Mouse (Mus musculus) testis, postnatal 14 days (tissue): ENCODE measurements at regions not wholly inside any gene's neighbourhood (a gene's known extent, or its start where the extent isn't known, plus 50 kb on each side); places are given as distances from the start of the nearest gene placed in this dataset.

Source experiments
- DNase-seq: peaks from one replicate; pipeline ENCODE4 v3.0.0; 2021; ENCODE audit warnings: low spot score

DNA sequence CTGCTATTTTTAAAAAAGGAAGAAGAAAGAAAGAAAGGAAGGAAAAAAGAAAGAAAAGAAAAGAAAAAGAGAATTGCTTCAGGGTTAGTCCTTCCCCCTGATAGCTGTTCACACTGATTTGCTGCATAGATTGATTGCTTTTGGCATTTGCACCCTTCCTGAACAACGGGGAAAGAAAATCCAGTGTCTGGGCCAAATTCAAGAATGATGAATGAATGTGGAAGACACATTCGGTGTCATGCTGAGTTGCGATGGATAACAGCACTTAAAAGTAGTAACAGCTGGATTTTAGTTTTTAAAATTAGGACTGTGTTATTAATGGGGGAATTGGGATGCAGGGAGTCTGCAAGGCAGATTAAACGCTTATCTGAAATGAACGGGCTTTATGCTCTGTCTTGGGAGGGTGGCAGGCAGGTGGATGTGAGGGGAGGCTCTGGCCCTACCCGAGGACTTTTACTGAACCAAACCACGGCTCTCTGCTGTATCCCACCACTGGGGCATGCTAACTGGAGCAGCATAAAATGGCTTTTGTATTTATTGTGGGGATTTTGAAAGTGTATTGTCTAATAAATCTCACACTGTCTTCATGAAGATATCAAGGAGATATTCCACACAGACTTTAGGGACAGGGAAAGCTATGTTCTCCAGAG is 114.4 kb downstream of the Lca5 start:
- no peak for DNase-seq

DNA sequence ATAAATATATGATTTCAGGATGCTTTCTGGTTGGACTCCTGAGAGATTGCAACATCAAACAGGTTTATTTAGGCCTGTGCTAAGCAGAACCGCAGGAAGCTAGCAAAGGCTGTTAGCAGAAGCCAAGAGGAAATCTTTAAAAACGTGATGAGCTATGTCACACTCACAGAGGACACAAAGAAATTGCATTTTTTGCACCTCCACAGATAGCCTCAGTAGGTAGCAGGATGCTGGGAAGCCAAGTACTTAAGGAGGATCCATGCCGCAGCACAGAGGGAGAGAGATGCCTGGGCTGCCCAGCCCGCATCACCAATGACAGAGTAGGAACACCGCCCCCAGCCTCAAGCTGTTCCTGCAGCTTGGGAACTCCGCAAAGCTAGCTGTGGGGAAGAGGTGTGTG is 115.0 kb downstream of the Lca5 start:
- DNase-seq, result no peak

DNA sequence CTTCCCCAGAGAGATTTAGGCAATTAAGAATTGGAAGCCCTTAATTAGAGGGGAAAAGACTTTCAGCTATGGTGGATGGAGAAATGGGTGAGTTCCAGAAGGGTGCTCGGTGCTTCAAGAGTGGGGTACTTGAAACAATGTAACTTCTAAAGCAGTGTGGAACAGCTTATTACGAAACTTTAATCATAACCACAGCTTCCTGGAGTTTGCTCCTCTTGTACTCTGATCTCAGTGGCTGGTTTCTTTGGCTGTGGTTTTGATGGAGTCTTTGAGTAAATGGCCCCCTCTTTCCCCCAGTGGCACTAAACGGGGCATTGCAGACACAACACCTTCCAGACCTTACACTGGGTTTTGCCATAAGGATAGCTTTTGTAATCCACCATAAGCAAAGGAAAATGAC is 116.6 kb downstream of the Lca5 start:
- DNase-seq, result no peak

DNA sequence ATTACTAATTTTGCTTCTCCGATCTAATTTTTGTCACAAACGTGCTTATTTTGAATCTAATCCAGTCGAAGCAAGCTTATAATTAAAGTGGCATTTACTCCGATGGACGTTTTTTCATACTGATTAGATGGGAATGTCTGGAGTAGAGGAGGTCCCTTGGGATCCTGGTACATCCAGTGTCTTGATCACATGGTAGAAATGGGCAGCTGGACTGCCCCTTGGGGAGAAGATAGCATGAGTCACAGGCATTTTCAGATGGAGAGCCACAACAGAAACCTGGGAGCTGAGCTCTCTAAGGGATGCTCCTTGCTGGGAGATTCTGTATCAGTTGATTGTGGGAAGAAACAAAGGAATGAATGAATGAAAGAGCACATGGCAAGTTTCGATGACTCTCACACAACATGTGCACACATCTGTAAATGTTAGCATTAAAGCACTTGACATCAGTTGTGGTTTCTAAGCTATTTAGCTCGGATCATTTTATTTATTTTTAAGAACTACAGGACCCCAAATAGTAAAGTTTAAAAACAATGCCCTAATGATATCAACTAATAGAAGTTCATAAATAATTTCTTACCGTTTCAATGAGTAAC is 117.8 kb downstream of the Lca5 start:
- no peak for DNase-seq

DNA sequence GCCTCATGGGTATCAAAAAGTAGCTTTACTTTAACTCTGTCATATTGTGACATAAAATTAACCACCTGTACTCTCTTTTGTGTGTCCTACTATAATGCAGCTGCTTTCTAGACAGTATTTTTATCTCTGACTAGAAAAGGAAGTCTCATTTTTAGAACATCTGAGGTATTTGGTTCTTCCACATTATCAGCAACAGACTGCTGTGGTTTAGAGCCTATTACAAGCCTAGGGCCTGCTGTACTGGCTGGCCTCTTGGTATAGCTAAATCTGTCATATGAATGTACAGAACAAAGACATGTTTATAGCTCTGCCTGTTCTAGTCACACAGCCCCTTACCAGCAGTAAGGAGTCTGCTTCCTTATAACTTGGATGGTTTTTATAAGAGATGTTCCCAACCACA is 119.1 kb downstream of the Lca5 start:
- no peak for DNase-seq

DNA sequence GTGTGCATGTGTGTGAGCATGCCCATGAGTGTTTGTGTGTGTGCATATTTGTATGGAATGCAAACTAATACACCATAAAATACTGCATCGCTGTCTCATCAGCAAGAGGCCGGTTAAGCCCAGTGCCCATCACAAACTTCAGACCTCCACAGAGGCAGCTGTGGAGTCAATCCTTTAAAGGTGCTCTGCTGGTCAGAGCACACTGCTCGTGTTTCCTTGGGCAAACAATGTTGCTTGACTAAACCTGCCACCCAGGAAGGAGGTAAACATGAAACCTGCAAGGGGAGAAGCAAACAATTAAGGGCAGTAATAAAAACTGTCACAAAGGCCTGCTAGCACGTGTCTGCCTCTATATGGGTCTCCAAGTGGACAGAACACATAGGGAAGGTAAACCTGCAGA is 120.1 kb downstream of the Lca5 start:
- no peak for DNase-seq

DNA sequence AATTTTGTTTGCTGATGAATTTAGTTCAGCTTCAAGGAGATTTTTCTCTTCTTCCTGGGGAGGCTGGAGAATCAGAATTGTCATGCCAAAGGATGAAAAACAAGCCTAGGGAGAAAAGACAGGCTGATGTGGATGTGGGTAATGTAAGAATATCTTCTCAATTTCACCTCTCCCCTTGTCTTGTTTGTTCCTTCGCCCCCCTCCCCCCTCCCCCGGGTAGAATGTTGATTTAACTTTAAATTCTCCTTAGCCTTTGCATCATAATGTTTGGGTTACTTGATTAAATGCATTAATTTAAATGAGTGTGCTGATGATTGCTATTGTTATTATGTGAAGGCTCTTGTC is 124.1 kb downstream of the Lca5 start:
- no peak for DNase-seq

DNA sequence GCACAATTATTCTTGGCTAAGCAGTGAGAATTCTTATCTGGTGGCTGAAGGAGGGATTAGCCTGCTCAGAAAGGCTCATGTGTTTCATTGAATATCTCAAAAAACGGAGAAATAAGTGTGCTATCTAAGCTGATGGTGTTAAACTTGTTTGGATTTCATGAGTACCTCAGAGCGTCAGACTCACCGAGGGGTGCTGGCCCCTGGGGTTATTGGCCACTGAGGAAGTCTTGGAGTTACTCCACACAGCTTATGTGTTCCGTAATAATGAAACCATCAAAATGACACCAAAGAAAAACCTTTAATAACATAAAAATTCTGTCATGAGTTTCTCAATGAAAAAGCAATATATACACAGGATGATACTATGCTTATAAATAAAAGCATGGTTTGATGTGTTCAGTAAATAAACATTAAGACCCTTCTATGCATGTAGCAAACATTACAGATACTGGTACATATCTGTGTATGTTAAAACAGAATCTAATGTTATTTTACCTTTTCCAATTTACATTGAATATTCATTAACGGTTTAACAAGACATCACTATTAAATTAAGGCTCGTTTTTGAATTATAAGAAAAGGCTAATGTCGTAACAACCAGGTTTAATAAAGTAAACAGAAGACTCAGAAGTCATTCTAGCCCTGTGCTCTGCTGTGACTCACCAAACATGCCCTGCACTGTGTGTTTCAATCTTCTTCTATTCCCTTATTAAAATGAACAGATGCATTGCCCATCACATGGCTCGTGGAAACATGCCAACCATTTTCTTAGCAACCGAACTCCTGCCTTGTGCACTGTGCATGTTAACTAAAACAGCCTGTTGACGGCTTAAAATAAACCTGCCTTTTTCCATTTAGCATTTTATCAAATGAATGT is 124.7 kb downstream of the Lca5 start:
- no peak for DNase-seq

DNA sequence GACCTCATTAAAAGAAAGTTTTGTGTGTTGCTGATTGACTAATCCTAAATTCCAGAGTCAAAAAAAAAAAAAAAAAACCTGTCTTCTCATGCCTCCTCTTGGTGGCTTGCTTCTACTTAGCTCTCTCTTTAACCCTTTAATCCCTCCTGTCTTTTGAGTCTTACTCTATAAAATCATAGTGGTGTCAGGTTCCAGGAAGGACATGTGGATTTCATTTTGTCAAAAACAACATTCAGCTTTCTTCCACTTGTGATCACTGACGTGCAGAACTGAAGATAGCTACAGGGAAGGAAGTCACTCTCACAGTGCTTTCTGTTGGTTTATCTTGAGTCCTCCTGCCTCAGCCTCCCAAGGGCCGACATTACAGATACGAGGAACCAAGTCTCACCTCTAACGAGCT is 132.2 kb downstream of the Lca5 start:
- DNase-seq, result no peak

DNA sequence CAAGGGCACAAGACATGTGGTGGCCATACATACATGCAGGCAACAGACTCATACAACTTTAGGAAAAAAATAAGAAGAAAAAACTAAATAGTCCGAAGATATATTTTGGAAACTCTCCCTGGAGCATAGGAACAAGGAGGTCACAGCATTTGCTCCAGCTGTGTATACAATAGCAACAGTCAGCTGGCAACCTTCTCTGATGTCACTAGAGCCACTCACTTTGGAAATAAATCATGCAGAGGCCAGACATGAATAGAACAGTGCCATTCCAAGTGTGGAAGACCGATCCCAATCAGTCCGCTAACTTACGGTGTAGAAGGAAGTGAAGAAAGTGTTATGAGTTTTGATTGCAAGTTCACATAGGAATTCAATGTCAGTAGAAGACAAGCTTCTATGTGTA is 132.8 kb downstream of the Lca5 start:
- no peak for DNase-seq

DNA sequence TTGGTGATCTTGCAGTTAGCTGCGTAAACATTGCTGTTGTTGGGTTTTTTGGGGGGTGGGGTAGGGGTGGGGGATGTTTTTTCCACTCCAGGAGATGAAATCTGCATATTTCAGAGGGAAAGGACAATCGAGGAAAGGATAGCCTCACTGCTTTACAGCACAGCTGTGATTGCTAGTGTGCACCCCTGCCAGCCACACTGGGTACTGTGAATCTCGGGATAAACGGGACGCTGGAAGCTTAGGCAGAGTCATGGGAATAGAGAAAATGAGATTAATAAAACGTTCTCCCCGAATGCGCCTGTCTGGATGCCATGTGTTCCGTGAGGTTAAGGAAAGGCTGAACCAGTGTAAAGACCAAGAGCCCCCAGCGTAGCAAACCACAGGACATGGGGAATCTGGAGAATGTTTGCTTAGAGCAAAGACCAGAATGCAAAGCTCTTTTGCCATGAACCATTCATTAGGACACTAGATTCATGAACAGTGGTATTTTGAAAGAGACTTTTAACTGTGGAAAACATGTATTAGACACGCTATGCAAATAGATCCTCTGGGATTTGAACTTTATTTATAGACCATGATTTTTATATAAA is 133.5 kb downstream of the Lca5 start:
- no peak for DNase-seq

DNA sequence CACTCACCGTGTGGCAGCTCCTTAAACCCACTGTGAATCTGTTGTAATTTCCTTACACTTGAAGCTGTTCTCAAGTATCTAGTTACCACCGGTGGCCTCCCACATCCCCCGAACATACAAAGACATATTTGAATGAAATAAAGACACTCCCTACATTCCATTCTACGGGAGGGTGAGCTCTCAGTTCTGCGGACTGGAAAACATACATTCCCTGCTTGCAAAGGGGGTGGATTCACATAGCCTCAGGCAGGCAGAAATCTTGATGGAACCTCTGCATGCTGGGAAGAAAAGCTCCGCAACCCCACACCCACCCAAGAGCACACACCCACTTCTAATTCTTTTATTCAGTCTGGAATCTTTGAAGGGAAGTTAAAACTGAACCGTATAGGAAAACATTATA is 136.0 kb downstream of the Lca5 start:
- no peak for DNase-seq

DNA sequence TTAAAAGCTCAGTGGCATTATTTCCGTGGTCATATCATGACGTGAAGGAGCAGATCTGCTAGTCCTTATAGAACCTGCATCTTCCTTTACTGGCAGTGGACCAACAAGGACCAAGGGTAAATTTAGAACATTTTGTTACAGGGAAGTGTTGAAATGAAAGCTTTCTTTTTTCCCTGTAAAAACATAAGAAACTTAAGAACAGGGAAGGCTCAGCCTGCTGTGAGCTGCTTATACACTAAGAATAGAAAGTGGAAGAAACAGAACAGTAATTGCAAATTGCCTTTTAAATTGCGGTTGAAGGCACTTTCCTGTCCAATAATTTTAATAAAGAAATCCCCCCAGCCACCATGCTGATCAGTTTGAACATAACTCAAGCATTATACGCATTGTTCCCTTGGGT is 140.4 kb downstream of the Lca5 start:
- DNase-seq, result no peak

DNA sequence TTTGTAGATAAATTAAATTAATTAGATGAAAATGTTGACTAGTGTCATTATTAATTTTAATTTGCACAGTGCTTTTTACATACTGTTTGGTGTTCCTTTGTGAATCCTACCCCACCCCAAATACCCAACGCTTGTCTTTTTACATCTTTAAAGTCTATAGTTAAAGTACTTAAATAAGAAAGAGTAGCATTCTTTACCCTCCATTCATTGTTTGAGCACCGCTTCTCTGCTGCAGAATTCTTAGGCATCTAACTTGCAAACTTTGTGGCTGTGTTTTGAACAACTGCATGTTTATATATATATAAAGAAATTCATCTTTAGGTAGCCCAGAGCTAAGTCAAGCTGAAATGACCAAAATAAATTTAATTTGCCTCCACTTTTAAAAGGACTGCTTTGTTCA is 140.9 kb downstream of the Lca5 start:
- no peak for DNase-seq

DNA sequence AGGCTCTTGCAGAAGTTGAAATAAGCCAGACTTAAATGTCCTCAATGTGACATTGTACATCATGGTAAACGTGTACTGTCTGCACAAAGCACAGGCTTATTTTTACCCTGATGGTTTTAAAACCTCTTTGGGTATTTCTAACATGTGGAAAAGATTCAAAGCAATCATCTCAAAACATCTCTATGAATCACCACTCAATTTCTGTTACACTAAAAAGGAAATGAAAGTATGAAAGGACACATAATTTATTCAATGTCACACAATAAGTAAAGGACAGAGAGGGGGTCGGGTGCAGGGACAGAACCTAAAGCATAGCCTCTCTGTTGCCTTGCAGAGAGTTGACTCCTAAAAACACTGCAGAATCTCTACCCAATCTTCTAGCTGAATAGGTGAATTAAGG is 141.3 kb downstream of the Lca5 start:
- DNase-seq, result no peak

DNA sequence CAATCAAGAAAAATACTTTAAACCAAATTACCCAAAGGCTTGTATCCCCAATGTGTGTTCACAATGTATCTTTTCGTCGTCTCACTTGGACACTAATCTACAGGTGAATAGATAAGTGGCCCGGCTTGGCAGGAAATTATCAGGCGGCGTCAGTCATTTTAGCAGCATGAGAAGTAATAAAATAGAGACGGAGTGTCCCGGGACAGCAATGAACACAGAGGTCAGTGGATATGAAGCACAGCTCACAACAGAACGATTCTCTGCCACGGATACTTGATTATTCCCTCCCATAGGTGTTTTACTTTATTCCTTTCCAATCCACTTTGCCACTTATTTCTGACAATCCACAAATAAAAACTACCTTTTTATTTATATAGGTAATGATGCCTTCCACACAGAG is 145.5 kb downstream of the Lca5 start:
- no peak for DNase-seq

DNA sequence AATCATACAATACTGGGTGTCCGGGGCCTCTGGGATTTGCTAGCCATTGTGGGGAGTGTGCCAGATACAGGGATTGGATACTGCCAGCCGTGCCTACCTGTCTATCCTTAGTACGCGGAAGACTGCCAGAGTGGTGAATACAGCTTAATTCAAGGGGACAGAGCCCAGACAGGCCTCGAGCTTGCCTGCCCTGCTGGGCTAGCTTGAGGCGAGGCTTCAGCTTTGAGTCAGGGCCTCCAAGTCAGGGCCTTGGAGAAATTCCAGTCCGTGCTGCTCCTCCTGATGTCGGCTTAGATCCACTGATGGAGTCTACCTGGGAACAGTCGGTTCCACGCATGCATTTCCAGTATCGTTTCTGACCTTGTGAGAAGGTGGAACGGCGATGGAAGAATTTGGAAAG is 146.5 kb downstream of the Lca5 start:
- DNase-seq, result no peak

DNA sequence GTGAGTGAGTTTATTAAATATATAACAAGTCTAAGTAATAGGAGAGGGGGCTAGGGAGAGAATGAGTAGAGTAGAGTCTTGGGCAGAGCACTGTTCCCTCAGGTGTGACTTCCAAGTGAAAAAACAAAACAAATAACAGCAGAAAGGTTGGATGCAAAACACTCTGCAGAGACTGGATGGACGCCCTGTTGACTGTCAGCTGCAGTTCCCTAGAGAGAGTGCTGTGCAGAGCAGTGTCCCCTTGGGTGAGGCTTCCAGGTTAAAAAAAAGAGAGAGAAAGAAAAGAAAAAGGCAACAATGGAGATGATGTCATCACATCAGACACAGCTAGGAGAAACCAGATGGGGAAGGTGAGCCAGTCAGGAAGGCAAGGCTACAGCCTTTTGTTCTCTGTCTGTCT is 137.6 kb upstream of the Hmgn3 start:
- DNase-seq, result no peak

DNA sequence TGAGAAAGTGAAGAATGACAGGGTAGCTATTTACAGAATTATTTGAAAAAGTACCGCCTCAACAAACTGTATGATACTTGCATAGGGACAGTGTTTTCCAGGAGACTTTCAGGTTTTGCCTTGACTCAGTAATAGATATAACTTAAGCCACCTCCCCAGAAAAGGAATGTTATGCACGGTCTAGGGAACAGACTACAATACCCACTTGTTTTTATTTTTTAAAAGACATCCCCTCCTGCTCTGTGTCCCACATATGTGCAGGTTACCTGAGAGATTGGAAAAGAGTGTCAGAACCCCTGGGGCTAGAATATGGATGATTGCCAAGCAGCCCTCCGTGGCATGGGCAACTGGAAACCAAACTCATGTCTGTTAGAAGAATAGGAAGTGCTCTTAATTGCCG is 137.2 kb upstream of the Hmgn3 start:
- DNase-seq, result no peak

DNA sequence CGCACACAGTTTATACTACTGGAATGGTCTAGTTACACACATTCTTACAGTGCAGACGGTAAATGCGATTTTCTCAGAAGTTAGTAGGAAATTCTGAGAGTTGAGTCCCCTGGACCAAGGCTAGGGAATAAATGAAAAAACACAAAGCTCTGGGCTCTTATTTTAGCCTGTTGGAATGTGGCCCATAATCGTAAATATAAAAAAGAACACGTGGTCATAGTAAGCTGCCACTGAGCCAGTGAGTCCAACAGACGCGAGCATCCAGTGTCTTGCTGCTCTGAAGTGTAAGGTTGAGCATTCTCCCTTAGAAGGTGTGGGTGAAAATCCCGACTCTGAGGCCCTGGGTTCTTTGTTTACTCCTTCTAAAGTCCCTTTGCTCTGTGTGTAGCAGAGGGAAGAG is 136.8 kb upstream of the Hmgn3 start:
- DNase-seq, result no peak

DNA sequence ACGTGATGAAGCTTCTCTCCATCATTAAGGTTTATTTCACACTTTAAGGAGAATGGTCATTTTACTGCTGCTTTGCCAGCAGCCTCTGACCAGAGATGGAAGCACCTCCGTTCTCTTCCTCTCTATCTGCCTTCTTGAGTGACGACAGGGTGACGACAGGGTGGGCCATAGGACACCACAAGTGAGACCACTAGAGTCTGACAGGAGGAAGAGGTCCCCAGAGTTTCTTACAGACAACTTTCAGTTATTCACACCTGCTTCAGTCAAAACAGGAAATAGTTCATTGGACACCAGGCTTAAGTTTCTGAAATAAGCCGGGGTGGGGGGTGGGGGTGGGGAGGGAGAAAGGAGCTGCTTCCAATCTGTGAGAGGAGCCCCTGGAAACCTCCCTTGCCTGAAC is 131.3 kb upstream of the Hmgn3 start:
- no peak for DNase-seq

DNA sequence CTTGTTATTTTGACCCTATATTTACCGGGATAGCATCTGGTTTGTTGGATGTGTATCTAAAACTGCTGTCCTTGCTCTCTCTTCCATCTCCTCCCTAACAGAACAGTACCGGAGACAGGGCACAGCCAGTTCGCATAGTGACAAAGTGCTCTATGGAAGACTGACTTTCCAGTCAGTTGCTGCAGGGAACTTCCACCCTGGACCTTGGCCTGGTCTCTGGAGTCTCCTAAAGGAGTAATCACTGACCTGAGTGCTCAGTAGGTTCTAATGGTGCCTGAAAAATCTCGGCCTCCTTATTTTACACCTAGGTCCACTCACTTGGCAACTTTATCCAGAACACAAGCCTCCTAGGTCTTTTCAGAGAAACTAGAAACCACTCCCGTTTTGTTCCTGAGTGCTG is 130.9 kb upstream of the Hmgn3 start:
- no peak for DNase-seq

DNA sequence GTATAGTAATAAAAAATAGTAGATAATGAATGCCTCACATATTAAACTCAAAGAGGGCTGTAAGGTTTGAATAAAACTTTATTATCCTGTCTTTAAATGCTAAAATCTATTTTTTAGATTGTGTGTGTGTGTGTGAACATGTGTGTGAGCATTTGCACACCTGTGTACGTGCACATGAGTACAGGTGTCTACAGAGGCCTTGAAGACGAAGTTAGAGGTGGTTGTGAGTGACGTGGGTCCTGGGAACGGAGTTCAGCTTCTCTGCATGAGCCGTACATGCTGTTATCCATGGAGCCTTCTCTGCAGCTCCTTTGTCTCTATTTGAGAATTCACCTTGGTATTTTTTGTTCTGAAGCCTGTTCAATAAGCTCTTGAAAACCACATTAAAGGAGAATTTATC is 129.8 kb upstream of the Hmgn3 start:
- DNase-seq, result no peak
